Mouse (Mus musculus): Measurements from ENCODE around the gene Hectd4.

DNA sequence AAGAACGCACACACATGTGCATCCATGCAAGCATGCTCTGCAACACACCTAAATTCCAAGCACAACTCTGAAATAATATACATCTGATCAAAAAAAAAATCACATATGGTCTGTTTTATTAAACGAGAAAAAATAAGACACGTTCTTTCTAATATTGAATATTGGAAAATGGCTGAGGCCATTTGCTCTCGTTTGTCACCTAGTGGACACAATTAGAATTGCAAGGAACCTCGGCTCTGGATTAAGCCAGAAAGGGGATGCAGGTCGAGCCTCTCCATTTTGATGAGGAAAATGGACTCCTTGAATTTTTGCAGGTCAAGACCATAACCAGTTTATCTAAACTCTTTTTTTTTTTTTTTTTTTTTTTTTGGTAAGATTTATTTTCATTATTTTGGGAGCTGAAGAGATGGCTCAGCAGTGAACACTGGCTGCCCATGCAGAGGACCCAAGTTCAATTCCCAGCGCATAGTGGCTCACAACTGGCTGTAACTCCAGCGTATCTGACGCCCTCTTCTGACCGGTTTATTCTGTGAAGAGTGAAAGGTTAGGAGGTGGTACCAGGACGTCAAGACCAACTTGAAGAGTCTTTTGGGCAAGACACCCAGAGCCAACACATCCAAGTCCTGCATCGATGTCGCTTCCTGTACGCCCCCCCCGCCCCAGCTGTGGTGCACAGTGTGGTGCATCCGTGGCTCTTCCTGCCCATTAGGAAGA lies 172.8 kb downstream of the Hectd4 start:
- TF ChIP-seq CTCF (conservative IDR thresholded peaks at IDR 0.05 in 1 of 2, IDR thresholded peaks at IDR 0.05 in 1 of 2; ENCODE audit: low read depth in 2 of 2, low read length in 2 of 2) (peak; percentile 77 to 79), JUND (conservative IDR thresholded peaks at IDR 0.05; ENCODE audit: low read depth, low read length) (no peak)
